Mouse (Mus musculus): ENCODE data around the gene Mfn1. TPM values are rescaled to one million over a fixed set of nuclear protein-coding genes. Genes with fewer than 3 reads are reported as not detected.

Mfn1 gene
- polyA plus RNA-seq, 1 experiment = 30.9 TPM

DNA sequence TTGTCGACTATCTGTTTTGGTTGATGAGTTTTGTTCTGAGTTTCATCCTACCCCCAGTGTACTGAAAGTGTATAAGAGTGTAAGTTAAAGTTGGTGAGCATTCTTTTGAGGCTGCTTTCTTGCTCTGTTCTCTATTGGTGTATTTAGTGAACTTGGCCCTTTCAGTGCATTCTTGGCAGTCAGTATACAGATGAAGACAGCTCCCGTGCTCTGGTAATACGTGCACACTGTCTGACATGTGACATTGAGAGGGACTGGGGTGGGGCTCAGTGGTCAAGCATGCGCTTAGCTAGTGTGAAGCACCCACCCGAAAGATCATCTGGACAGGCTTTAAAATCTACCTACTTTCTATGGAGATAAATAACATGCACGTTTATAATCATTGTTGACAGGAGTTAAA lies 34.1 kb downstream of the Mfn1 start:
- Histone ChIP-seq H3K4me3 (ENCODE audit: insufficient read depth, low read length) (no peak overlapping the region), H3K4me1 (ENCODE audit: control insufficient read depth, insufficient read depth, low read length) (no peaks in the 10 kb centered on the region; the same call in 1 of the 2 replicates), H3K27ac (ENCODE audit: insufficient read depth, low read depth, low read length) (no peak overlapping the region)
- TF ChIP-seq CTCF (IDR thresholded peaks at IDR 0.05; ENCODE audit: low read depth, low read length) (no peak), POLR2A (IDR thresholded peaks at IDR 0.05; ENCODE audit: borderline replicate concordance, low read depth, low read length) (no peak)

- H3K4me3 ChIP-seq (ENCODE audit: insufficient read depth, low read length) = no peak overlapping the region
- H3K27ac ChIP-seq (ENCODE audit: insufficient read depth, low read depth, low read length) = no peak overlapping the region
- TF ChIP-seq POLR2A (IDR thresholded peaks at IDR 0.05; ENCODE audit: borderline replicate concordance, low read depth, low read length) = no peak
- no peak for TF ChIP-seq CTCF (IDR thresholded peaks at IDR 0.05; ENCODE audit: low read depth, low read length)
- H3K4me1 ChIP-seq (ENCODE audit: control insufficient read depth, insufficient read depth, low read length) = no peaks in the 10 kb centered on the region
These were observed 43.8 kb downstream of the Mfn1 start for GRCm38 (mm10) chr3:32573086-32573485.

- H3K4me1 ChIP-seq (ENCODE audit: control insufficient read depth, insufficient read depth, low read length) = no peaks in the 10 kb centered on the region
- H3K27ac ChIP-seq (ENCODE audit: insufficient read depth, low read depth, low read length) = no peak overlapping the region
- no peak overlapping the region for H3K4me3 ChIP-seq (ENCODE audit: insufficient read depth, low read length)
- TF ChIP-seq POLR2A (IDR thresholded peaks at IDR 0.05; ENCODE audit: borderline replicate concordance, low read depth, low read length) = no peak
These were observed 44.6 kb downstream of the Mfn1 start for GRCm38 (mm10) chr3:32573881-32574280.

DNA sequence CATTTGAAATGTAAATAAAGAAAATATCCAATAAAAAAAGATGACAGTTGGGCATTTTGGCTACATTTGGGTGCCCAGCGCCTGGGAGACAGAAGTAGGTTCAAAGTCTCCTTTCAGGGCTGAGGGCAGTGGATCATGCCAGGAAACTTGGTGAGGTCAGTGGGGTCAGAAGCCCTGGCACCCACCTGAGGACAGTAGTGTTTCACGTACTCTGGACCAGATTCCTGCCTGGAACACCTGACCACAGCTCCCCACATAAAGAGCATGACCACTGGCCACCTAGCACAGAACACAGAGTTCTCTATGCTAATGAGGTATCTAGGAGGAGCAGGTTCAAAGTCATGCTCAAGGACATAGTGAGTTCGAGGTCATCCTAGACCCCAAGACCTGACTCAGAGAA lies 45.9 kb downstream of the Mfn1 start:
- no peaks in the 10 kb centered on the region for H3K4me1 ChIP-seq (ENCODE audit: control insufficient read depth, insufficient read depth, low read length)
- no peak overlapping the region for H3K27ac ChIP-seq (ENCODE audit: insufficient read depth, low read depth, low read length)
- TF ChIP-seq CTCF (IDR thresholded peaks at IDR 0.05; ENCODE audit: low read depth, low read length) (no peak), POLR2A (IDR thresholded peaks at IDR 0.05; ENCODE audit: borderline replicate concordance, low read depth, low read length) (no peak)
- H3K4me3 ChIP-seq (ENCODE audit: insufficient read depth, low read length) = no peak overlapping the region

DNA sequence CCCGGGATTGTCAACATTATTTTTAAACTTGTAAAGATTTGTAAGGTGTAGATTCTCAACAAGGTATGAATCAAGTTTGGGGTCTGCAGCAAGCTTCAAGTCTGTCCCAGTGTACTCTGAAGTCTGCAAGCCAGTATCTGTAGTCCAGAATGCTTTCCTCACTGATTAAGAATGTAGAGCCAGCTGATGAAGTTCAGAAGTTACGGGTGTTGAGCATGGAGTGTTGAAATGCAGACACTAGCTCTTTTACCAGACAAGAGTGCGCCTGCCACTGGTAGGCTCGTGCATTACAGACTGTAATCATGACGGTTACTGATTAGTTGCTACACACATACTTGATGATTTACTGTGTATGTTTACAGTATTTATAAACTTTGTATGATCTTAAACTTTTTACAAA lies 49.5 kb downstream of the Mfn1 start:
- no peaks in the 10 kb centered on the region for H3K4me1 ChIP-seq (ENCODE audit: control insufficient read depth, insufficient read depth, low read length)

GRCm38 (mm10) chr3:32580738-32581137 lies 51.5 kb downstream of the Mfn1 start:
- Histone ChIP-seq H3K27ac (ENCODE audit: insufficient read depth, low read depth, low read length) (no peak overlapping the region), H3K4me3 (ENCODE audit: insufficient read depth, low read length) (no peak overlapping the region), H3K4me1 (ENCODE audit: control insufficient read depth, insufficient read depth, low read length) (no peaks in the 10 kb centered on the region)
- TF ChIP-seq POLR2A (IDR thresholded peaks at IDR 0.05; ENCODE audit: borderline replicate concordance, low read depth, low read length) = no peak
- no peak for TF ChIP-seq CTCF (IDR thresholded peaks at IDR 0.05; ENCODE audit: low read depth, low read length)

More for the DNA sequence above, 49.5 kb downstream of the Mfn1 start:
- TF ChIP-seq POLR2A (IDR thresholded peaks at IDR 0.05; ENCODE audit: borderline replicate concordance, low read depth, low read length) (no peak), CTCF (IDR thresholded peaks at IDR 0.05; ENCODE audit: low read depth, low read length) (no peak)
- H3K4me3 ChIP-seq (ENCODE audit: insufficient read depth, low read length) = no peak overlapping the region
- H3K27ac ChIP-seq (ENCODE audit: insufficient read depth, low read depth, low read length) = no peak overlapping the region

GRCm38 (mm10) chr3:32581911-32582310 lies 52.6 kb downstream of the Mfn1 start:
- Histone ChIP-seq H3K4me3 (ENCODE audit: insufficient read depth, low read length) (no peak overlapping the region), H3K27ac (ENCODE audit: insufficient read depth, low read depth, low read length) (no peak overlapping the region), H3K4me1 (ENCODE audit: control insufficient read depth, insufficient read depth, low read length) (no peaks in the 10 kb centered on the region)
- TF ChIP-seq POLR2A (IDR thresholded peaks at IDR 0.05; ENCODE audit: borderline replicate concordance, low read depth, low read length) = no peak
- TF ChIP-seq CTCF (IDR thresholded peaks at IDR 0.05; ENCODE audit: low read depth, low read length) = no peak

- TF ChIP-seq CTCF (IDR thresholded peaks at IDR 0.05; ENCODE audit: low read depth, low read length) (no peak), POLR2A (IDR thresholded peaks at IDR 0.05; ENCODE audit: borderline replicate concordance, low read depth, low read length) (no peak)
These were observed 54.2 kb downstream of the Mfn1 start for GRCm38 (mm10) chr3:32583489-32583888.

DNA sequence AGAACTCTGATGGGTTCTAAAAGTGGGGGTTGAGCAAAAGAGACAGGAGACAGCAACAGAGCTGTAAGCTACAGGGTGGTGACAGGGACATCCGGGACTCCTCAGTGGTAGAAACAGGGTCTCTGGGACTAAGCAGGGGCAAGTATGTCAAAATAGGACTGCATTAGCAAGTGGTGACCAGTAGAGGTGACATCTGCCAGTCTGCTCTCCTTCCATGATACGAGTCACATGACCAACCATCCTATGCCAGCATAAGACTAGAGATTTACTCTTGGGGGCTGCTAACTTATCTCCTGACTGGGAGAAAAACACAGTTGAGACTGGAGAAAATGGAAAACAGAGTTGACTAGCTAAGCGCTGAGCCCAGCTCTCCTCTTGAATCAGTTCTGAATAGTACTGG lies 57.0 kb downstream of the Mfn1 start:
- H3K4me3 ChIP-seq (ENCODE audit: insufficient read depth, low read length) = no peak overlapping the region
- no peak overlapping the region for H3K27ac ChIP-seq (ENCODE audit: insufficient read depth, low read depth, low read length)
- H3K4me1 ChIP-seq (ENCODE audit: control insufficient read depth, insufficient read depth, low read length) = peaks cover 3% of the 10 kb centered on the region; the same call in 1 of the 2 replicates
- TF ChIP-seq CTCF (IDR thresholded peaks at IDR 0.05; ENCODE audit: low read depth, low read length) (no peak), POLR2A (IDR thresholded peaks at IDR 0.05; ENCODE audit: borderline replicate concordance, low read depth, low read length) (no peak)

More at GRCm38 (mm10) chr3:32583489-32583888, 54.2 kb downstream of the Mfn1 start:
- no peak overlapping the region for H3K4me3 ChIP-seq (ENCODE audit: insufficient read depth, low read length)
- no peak overlapping the region for H3K27ac ChIP-seq (ENCODE audit: insufficient read depth, low read depth, low read length)
- no peaks in the 10 kb centered on the region for H3K4me1 ChIP-seq (ENCODE audit: control insufficient read depth, insufficient read depth, low read length)

GRCm38 (mm10) chr3:32595080-32595479 lies 65.8 kb downstream of the Mfn1 start:
- Histone ChIP-seq H3K27ac (ENCODE audit: insufficient read depth, low read depth, low read length) (no peak overlapping the region), H3K4me3 (ENCODE audit: insufficient read depth, low read length) (no peak overlapping the region), H3K4me1 (ENCODE audit: control insufficient read depth, insufficient read depth, low read length) (peaks cover 3% of the 10 kb centered on the region; the same call in 1 of the 2 replicates)
- no peak for TF ChIP-seq CTCF (IDR thresholded peaks at IDR 0.05; ENCODE audit: low read depth, low read length)
- no peak for TF ChIP-seq POLR2A (IDR thresholded peaks at IDR 0.05; ENCODE audit: borderline replicate concordance, low read depth, low read length)

DNA sequence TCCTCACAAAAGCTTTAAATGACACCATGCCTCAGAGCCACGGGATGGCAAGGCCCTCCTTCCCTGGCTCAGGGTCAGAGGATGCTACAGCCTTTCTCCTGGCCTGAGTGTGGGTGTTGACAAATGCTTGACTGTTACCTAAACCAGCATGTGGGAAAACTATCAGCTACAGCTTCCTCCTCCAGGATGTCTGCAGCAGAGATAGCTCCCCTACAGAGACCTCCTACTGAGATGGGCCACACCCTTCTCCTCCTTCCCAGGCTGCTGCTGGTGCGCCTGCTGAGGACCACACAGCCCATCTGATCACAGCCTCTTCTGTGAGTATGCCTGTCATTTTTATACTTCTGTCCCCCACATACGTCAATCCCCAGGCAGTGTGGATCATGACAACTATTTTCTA lies 70.1 kb downstream of the Mfn1 start:
- no peak overlapping the region for H3K4me3 ChIP-seq (ENCODE audit: insufficient read depth, low read length)
- TF ChIP-seq POLR2A (IDR thresholded peaks at IDR 0.05; ENCODE audit: borderline replicate concordance, low read depth, low read length) = no peak
- TF ChIP-seq CTCF (IDR thresholded peaks at IDR 0.05; ENCODE audit: low read depth, low read length) = no peak
- no peak overlapping the region for H3K27ac ChIP-seq (ENCODE audit: insufficient read depth, low read depth, low read length)
- no peaks in the 10 kb centered on the region for H3K4me1 ChIP-seq (ENCODE audit: control insufficient read depth, insufficient read depth, low read length)
